Mouse (Mus musculus) lung, embryonic 16.5 days (tissue): ENCODE data around the gene Gm43191. TPM values are rescaled to one million over a fixed set of nuclear protein-coding genes. Genes with fewer than 3 reads are reported as not detected.

Experiments
- ATAC-seq: fragments of 200-750 bp; cut with Nextera tagmentation; 2 replicates; pipeline ENCODE4 v1.8.0; 2017; ENCODE audit warnings: low read depth, mild to moderate bottlenecking, moderate library complexity
- H3K27ac ChIP-seq: fragments of 300-500 bp; sonication (generic); 2 replicates; pipeline ENCODE4 v1.5.1; 2014; ENCODE audit warnings: mild to moderate bottlenecking, control low read depth, low read length
- H3K27me3 ChIP-seq: fragments of 300-500 bp; sonication (generic); 2 replicates; pipeline ENCODE4 v1.6.1; 2014; ENCODE audit warnings: low read depth, low read length, mixed read lengths; ENCODE audit not compliant: control insufficient read depth, insufficient read depth
- H3K36me3 ChIP-seq: fragments of 300-500 bp; sonication (generic); 2 replicates; pipeline ENCODE4 v1.6.1; 2014; ENCODE audit warnings: low read length; ENCODE audit not compliant: control insufficient read depth, insufficient read depth
- H3K4me1 ChIP-seq: fragments of 300-500 bp; sonication (generic); replicated peaks from 2 replicates; pipeline ENCODE4 v1.6.1; 2014; ENCODE audit warnings: low read length, mixed read lengths; ENCODE audit not compliant: control insufficient read depth, insufficient read depth
- H3K4me2 ChIP-seq: fragments of 300-500 bp; sonication (generic); 2 replicates; pipeline ENCODE4 v1.6.1; 2014; ENCODE audit warnings: low read depth, low read length, control low read depth
- H3K4me3 ChIP-seq: fragments of 300-500 bp; sonication (generic); 2 replicates; pipeline ENCODE4 v1.5.1; 2014; ENCODE audit warnings: mild to moderate bottlenecking, low read length, control low read depth
- H3K9ac ChIP-seq: fragments of 300-500 bp; sonication (generic); 2 replicates; pipeline ENCODE4 v1.6.1; 2014; ENCODE audit warnings: low read length, control low read depth
- H3K9me3 ChIP-seq: fragments of 300-500 bp; sonication (generic); 2 replicates; pipeline ENCODE4 v1.6.1; 2016; ENCODE audit warnings: low read length; ENCODE audit not compliant: control insufficient read depth
- WGBS: fragments of 180-500 bp; shearing (Covaris S2); extraction: QIAGEN DNeasy Blood & Tissue Kit; methylation state at CpG from one replicate; pipeline ENCODE4 v1.1.7; 2014; 5-methylcytosine and 5-hydroxymethylcytosine counted together
- polyA plus RNA-seq: library from polyadenylated mRNA; unstranded; fragments of >200 nt; fragmentation: Nextera tagmentation; extraction: Ambion mirVana; gene quantifications from 2 replicates; pipeline ENCODE4 v1.2.1, GENCODE M21; 2015

Gene Gm43191
- polyA plus RNA-seq, 1 experiment from 2014 or later = not detected

DNA sequence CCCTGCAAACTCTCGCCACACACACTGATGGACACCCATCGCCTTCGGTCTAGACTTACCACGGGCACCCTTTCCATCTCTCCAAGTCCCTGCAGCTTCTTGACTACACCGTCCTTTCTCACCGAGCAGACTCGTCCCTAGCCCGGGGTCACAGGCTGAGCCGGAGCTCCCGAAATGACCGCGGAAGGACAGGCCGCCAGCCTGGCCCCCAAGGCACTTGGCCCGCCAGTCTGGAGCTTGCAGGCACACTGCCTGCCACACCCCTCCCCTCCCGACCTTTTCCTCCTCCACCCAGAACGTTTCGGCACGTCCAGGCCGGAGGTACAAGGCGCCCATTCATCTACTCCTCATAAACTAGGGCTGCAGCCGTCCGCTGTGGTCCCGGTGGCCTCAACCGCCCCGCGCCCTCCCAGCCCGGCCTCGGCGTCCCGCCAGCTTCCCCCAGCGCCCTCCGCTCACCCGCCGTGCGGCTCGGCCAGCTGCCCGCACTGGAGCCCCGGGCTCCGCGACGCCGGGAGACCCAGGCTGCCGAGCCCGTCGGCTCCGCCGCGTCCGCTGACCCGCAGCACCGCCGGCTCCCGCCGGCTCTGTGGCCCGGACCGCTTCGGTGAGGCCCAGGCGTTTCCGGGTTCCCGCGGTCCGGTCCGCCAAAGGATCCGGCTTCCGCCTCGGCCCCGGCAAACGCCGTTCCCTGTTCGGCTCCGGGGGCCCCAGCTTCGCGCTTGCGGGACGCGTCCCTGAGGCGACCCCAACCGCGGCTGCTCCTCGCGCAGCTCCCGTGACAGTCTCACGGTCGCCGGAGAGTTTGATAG is 30.8 kb upstream of the Gm43191 start:
- H3K36me3 ChIP-seq = peaks cover under 1% of the 10 kb centered on the region; the same call in 1 of the 2 replicates
- H3K4me1 ChIP-seq = peaks cover 13% of the 10 kb centered on the region
- peak overlapping the region; percentile 97 for H3K4me3 ChIP-seq
- WGBS = under 1% methylated on average over 85 of the region's 85 CpGs
- no peaks in the 10 kb centered on the region for H3K27me3 ChIP-seq
- peak overlapping the region; percentile 82 for H3K27ac ChIP-seq
- H3K4me2 ChIP-seq = peak overlapping the region; percentile 82
- peak; percentile 92 for ATAC-seq
- H3K9me3 ChIP-seq = no peaks in the 10 kb centered on the region
- H3K9ac ChIP-seq = peak overlapping the region; percentile 98

DNA sequence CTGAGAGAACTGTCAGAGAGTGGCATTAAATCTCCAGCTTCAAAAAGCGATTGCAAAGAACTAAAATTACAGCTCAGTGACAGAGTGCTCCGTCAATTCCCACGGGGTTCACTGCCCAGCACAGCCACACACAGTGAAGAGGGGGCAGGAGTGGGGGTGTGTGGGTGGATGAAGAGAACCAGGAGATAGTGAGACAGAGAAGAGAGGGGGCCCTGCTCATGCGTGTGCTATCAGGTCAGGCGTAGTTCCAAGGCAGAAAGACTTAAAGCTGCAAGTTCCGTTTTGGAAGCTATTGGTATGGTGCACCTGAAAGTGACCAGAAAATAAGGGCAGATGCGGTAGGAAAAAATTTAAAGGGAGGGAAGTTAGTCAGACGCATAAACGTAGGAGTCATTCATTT is 29.9 kb upstream of the Gm43191 start:
- peaks cover 13% of the 10 kb centered on the region for H3K4me1 ChIP-seq
- peak overlapping the region; percentile 30 for H3K9ac ChIP-seq
- peaks cover 4% of the 10 kb centered on the region; the same call in 1 of the 2 replicates for H3K36me3 ChIP-seq
- no peaks in the 10 kb centered on the region for H3K27me3 ChIP-seq
- peak overlapping the region; percentile 97 for H3K4me3 ChIP-seq
- WGBS = 42% methylated on average over 9 of the region's 9 CpGs
- no peaks in the 10 kb centered on the region for H3K9me3 ChIP-seq
- no peak overlapping the region for H3K27ac ChIP-seq
- no peak for ATAC-seq
- peak overlapping the region; percentile 82 for H3K4me2 ChIP-seq

DNA sequence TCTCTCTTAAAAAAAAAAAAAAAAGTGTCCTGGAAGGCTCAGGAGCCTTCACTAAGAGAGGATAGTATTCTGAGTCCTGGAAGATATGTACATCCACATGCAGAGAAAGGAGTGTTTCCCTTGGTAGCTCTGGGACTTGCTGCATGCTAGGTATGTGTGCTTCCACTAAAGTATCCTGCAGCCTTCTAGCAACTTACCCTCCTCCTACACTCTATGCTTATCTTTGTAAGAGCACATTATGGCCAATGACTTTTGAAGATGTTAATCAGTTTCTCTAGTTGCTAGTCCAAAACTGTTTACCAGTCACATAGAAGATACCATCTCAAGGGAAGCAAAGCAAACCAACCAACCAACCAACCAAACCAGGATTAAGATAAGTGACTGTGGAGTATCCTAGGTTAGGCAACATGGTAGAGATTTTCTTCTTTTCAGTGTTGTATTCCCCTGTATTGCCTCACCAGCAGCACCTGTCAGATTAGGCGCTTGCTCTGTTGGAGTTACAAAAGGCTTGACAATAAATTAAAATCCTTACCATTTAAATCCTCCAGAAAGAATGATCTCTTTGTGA is 24.7 kb upstream of the Gm43191 start:
- H3K36me3 ChIP-seq = peaks cover 4% of the 10 kb centered on the region; the same call in 1 of the 2 replicates
- H3K27me3 ChIP-seq = no peaks in the 10 kb centered on the region
- H3K4me2 ChIP-seq = no peak overlapping the region
- no peak overlapping the region for H3K4me3 ChIP-seq
- H3K4me1 ChIP-seq = peaks cover under 1% of the 10 kb centered on the region; the same call in 1 of the 2 replicates
- no peak overlapping the region for H3K9ac ChIP-seq
- 100% methylated on average over 1 of the region's 1 CpGs for WGBS
- ATAC-seq = no peak
- H3K9me3 ChIP-seq = no peaks in the 10 kb centered on the region
- H3K27ac ChIP-seq = no peak overlapping the region

DNA sequence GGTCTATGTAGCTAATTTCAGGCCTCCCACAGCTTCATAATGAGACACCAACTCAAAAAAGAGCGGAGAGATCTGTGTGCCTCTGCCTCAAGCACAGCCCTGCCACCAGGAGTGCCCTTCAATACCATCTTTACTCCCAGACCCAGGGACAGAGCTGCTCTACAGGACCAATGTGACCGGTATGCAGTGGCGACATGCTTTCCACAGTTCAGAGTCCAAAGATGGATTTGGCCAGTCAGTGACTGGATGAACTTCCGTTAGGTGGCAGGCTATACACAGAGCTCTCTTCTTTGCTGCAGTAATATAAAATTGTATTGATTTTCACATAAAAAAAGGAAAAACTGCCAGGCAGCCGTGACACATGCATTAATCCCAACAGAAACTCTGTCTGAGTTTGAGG is 22.8 kb upstream of the Gm43191 start:
- Histone ChIP-seq H3K36me3 (peaks cover 4% of the 10 kb centered on the region; the same call in 1 of the 2 replicates), H3K27ac (no peak overlapping the region), H3K4me2 (no peak overlapping the region), H3K4me3 (no peak overlapping the region), H3K9ac (no peak overlapping the region), H3K27me3 (no peaks in the 10 kb centered on the region), H3K9me3 (no peaks in the 10 kb centered on the region), H3K4me1 (no peaks in the 10 kb centered on the region)
- 93% methylated on average over 5 of the region's 5 CpGs for WGBS
- ATAC-seq = no peak

DNA sequence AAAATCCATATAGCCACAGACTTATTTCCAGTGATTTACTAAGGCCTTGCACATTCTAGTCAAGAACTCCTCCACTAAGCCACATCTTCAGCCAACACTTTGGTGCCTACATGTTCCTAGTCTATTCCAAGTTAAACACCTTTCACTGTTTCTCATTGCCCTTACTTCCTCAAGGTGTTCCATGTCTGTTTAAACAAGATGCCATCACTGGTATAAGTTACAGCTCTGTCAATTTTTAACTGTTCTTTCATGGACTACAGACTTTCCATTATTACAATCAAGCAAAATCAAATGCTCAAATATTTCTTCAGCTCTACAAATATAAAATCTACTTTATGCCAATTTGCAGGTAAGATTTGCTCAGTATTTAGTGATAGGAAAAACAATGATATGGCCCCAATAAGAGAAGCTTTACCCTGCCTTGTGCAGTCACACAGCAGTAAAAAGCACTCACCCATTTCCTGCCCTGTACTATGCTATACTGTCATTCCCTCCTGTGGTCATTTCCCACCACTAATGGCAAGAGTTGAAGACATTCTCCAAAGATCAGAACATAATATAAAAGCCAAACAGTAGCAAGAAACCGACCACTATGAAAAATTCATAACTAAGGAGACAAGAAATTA is 21.7 kb upstream of the Gm43191 start:
- no peak for ATAC-seq
- Histone ChIP-seq H3K4me2 (no peak overlapping the region), H3K36me3 (peaks cover 4% of the 10 kb centered on the region; the same call in 1 of the 2 replicates), H3K27ac (no peak overlapping the region), H3K9ac (no peak overlapping the region), H3K9me3 (no peaks in the 10 kb centered on the region), H3K4me1 (no peaks in the 10 kb centered on the region), H3K27me3 (no peaks in the 10 kb centered on the region), H3K4me3 (no peak overlapping the region)
- 68% methylated on average over 1 of the region's 1 CpGs for WGBS

DNA sequence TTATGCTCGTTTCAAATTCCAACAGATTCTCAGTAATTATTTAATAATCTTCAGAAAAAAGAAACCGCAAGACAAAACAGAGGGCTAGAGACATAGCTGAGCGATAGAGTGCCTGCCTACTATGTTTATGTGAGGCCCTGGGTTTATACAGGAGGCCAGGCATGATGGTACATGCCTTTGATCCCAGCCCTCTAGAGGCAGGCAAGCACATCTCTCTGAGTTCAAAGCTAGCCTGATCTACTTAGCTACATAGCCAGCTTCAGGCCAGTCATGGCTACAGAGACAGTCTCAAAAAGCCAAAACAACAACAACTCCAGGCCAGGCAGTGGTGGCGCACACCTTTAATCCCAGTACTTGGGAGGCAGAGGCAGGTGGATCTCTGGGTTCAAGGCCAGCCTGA is 20.5 kb upstream of the Gm43191 start:
- no peaks in the 10 kb centered on the region for H3K27me3 ChIP-seq
- no peak for ATAC-seq
- peaks cover under 1% of the 10 kb centered on the region; the same call in 1 of the 2 replicates for H3K36me3 ChIP-seq
- H3K9ac ChIP-seq = no peak overlapping the region
- no peaks in the 10 kb centered on the region for H3K9me3 ChIP-seq
- H3K4me2 ChIP-seq = no peak overlapping the region
- no peak overlapping the region for H3K27ac ChIP-seq
- no peaks in the 10 kb centered on the region for H3K4me1 ChIP-seq
- H3K4me3 ChIP-seq = no peak overlapping the region
- WGBS = 88% methylated on average over 4 of the region's 4 CpGs

DNA sequence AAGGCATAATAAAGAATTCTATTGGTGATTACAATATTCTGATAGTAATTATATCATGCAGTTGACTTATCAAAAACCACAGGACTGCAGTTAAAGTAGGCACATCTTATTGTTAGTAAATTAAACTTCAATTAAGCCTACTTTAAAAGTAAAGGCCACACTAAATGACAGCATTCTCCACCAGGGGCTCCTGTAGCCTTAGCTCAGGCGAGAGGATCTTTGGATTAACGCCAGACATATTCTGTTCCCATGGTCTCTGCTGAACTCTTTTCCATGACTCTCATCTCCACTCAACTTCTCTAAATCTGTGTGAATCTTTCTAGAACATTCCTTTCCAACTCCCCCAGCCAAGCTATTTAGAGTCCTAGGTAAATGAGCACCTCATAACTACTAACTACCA is 17.7 kb upstream of the Gm43191 start:
- no peak for ATAC-seq
- H3K27me3 ChIP-seq = no peaks in the 10 kb centered on the region
- 51% methylated on average over 2 of the region's 2 CpGs for WGBS

DNA sequence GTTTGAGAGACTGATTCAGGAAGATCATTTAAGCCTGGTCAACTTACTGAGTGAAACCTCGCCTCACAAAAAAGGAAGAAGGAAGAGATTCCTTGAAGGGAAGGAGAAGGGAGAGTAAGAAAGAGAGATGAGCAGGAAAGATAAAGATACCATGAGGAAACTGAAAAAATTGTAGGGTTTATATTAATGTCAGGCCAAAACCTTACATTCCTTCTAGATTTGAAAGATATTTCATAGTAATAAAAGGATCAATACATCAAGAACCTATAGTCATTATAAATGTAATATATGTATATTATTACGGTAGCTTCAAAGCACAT is 14.6 kb upstream of the Gm43191 start:
- ATAC-seq = no peak
- 82% methylated on average over 2 of the region's 2 CpGs for WGBS
- H3K9me3 ChIP-seq = no peaks in the 10 kb centered on the region

More for the DNA sequence above, 17.7 kb upstream of the Gm43191 start:
- H3K4me3 ChIP-seq = no peak overlapping the region
- H3K27ac ChIP-seq = no peak overlapping the region
- H3K4me2 ChIP-seq = no peak overlapping the region
- no peak overlapping the region for H3K9ac ChIP-seq
- H3K36me3 ChIP-seq = no peaks in the 10 kb centered on the region
- no peaks in the 10 kb centered on the region for H3K4me1 ChIP-seq
- no peaks in the 10 kb centered on the region for H3K9me3 ChIP-seq

DNA sequence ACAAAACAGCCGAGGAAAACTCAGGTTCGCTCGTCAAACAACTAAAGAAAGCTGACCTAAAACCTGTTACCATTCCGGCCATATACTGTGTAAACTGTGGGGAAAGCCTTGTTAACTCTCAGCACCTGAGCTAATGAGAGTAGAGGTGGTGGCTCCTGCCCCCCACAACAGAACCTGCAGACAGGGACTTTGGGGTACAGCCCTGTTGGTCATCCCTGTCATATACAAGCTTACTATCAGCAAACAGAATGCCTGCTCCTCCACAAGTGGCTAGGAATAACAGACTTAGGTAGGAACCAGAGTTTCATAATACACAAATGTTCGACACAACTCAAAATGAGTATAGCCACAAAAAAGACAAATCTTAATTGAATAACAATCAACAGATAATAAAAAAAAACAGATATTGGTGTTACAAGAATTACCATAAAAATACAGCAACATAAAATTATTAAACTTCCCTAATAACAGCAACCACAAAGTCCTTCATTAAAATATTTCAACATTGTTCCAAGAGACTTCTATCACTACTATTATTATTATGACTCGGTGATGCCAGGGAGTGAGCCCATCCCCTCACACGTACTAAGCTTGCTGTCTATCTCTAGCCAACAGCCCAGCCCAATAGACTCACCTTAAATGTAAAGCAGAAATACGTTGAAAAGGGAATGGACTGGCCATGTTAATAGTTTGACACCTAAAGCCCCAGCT is 14.1 kb upstream of the Gm43191 start:
- Histone ChIP-seq H3K9me3 (no peaks in the 10 kb centered on the region), H3K36me3 (no peaks in the 10 kb centered on the region), H3K4me1 (no peaks in the 10 kb centered on the region), H3K9ac (no peak overlapping the region), H3K4me2 (no peak overlapping the region), H3K4me3 (no peak overlapping the region), H3K27me3 (no peaks in the 10 kb centered on the region), H3K27ac (no peak overlapping the region)
- no peak for ATAC-seq
- WGBS = 80% methylated on average over 8 of the region's 8 CpGs

More for the DNA sequence above, 14.6 kb upstream of the Gm43191 start:
- no peak overlapping the region for H3K9ac ChIP-seq
- no peak overlapping the region for H3K4me2 ChIP-seq
- no peaks in the 10 kb centered on the region for H3K27me3 ChIP-seq
- no peaks in the 10 kb centered on the region for H3K4me1 ChIP-seq
- H3K27ac ChIP-seq = no peak overlapping the region
- no peaks in the 10 kb centered on the region for H3K36me3 ChIP-seq
- H3K4me3 ChIP-seq = no peak overlapping the region
